Mouse (Mus musculus) forebrain, embryonic 11.5 days (tissue): ENCODE measurements around the gene Vipr1. TPM values are rescaled to one million over a fixed set of nuclear protein-coding genes. Genes with fewer than 3 reads are reported as not detected.

Experiments
- ATAC-seq: fragments of 200-750 bp; cut with Nextera tagmentation; replicated peaks from 2 replicates; pipeline ENCODE4 v1.8.0; 2017; ENCODE audit warnings: moderate TSS enrichment; ENCODE audit not compliant: low FRiP score
- DNase-seq: peaks from one replicate; pipeline ENCODE4 v3.0.0-alpha.2; 2017; ENCODE audit warnings: low spot score
- H3K27ac ChIP-seq: fragments of 300-500 bp; sonication (generic); 2 replicates; pipeline ENCODE4 v1.5.1; 2014; ENCODE audit warnings: low read depth, low read length
- H3K27me3 ChIP-seq: fragments of 300-500 bp; sonication (generic); 2 replicates; pipeline ENCODE4 v1.6.1; 2014; ENCODE audit warnings: mild to moderate bottlenecking, low read length, mixed read lengths; ENCODE audit not compliant: control insufficient read depth, insufficient read depth
- H3K36me3 ChIP-seq: fragments of 300-500 bp; sonication (generic); 2 replicates; pipeline ENCODE4 v1.6.1; 2014; ENCODE audit warnings: mild to moderate bottlenecking, low read length, moderate library complexity, mixed read lengths; ENCODE audit not compliant: control insufficient read depth, insufficient read depth
- H3K4me1 ChIP-seq: fragments of 300-500 bp; sonication (generic); replicated peaks from 2 replicates; pipeline ENCODE4 v1.6.1; 2014; ENCODE audit warnings: low read length, mixed read lengths; ENCODE audit not compliant: control insufficient read depth, insufficient read depth
- H3K4me2 ChIP-seq: fragments of 300-500 bp; sonication (generic); 2 replicates; pipeline ENCODE4 v1.6.1; 2014; ENCODE audit warnings: low read depth, mild to moderate bottlenecking, low read length, moderate library complexity, mixed read lengths; ENCODE audit not compliant: severe bottlenecking
- H3K4me3 ChIP-seq: fragments of 300-500 bp; sonication (generic); 2 replicates; pipeline ENCODE4 v1.5.1; 2014; ENCODE audit warnings: low read depth, low read length
- H3K9ac ChIP-seq: fragments of 300-500 bp; sonication (generic); 2 replicates; pipeline ENCODE4 v1.6.1; 2014; ENCODE audit warnings: low read length
- H3K9me3 ChIP-seq: fragments of 300-500 bp; sonication (generic); 2 replicates; pipeline ENCODE4 v1.6.1; 2016; ENCODE audit warnings: low read length, mixed read lengths; ENCODE audit not compliant: control insufficient read depth
- WGBS: fragments of 180-500 bp; shearing (Covaris S2); extraction: QIAGEN DNeasy Blood & Tissue Kit; methylation state at CpG from one replicate; pipeline ENCODE4 v1.1.7; 2014; 5-methylcytosine and 5-hydroxymethylcytosine counted together
- polyA plus RNA-seq: library from polyadenylated mRNA; unstranded; fragments of >200 nt; fragmentation: Nextera tagmentation; extraction: Ambion mirVana; gene quantifications from 2 replicates; pipeline ENCODE4 v1.2.1, GENCODE M21; 2014

The Vipr1 gene
- polyA plus RNA-seq, 1 experiment from 2014 or later, result 0.59 TPM

GRCm38 (mm10) chr9:121677069-121677468 lies 34.6 kb downstream of the Vipr1 start:
- Histone ChIP-seq H3K27ac (no peak overlapping the region), H3K4me1 (0 out of 2 replicates have a peak, but pooled peaks cover 2% of the 10 kb centered on the region), H3K9me3 (no peaks in the 10 kb centered on the region), H3K27me3 (no peaks in the 10 kb centered on the region), H3K36me3 (no peaks in the 10 kb centered on the region; the same call in 1 of the 2 replicates), H3K4me3 (no peak overlapping the region), H3K9ac (no peak overlapping the region), H3K4me2 (no peak overlapping the region)
- no peak for ATAC-seq
- 88% methylated on average over 4 of the region's 4 CpGs for WGBS
- no peak for DNase-seq

GRCm38 (mm10) chr9:121677476-121677875 lies 35.0 kb downstream of the Vipr1 start:
- 81% methylated on average over 8 of the region's 8 CpGs for WGBS
- ATAC-seq, result no peak
- DNase-seq, result no peak

GRCm38 (mm10) chr9:121679549-121679948 lies 37.0 kb downstream of the Vipr1 start:
- H3K27ac ChIP-seq, result no peak overlapping the region
- 0 out of 2 replicates have a peak, but pooled peaks cover 2% of the 10 kb centered on the region for H3K4me1 ChIP-seq
- ATAC-seq (peak; percentile 72), DNase-seq (peak; percentile 78)
- H3K4me3 ChIP-seq, result no peak overlapping the region
- WGBS, result 20% methylated on average over 6 of the region's 6 CpGs
- H3K4me2 ChIP-seq, result no peak overlapping the region
- H3K9ac ChIP-seq, result no peak overlapping the region
- peaks cover 3% of the 10 kb centered on the region; the same call in 1 of the 2 replicates for H3K36me3 ChIP-seq
- no peaks in the 10 kb centered on the region for H3K9me3 ChIP-seq
- no peaks in the 10 kb centered on the region for H3K27me3 ChIP-seq

More at GRCm38 (mm10) chr9:121677476-121677875, 35.0 kb downstream of the Vipr1 start:
- Histone ChIP-seq H3K4me2 (no peak overlapping the region), H3K4me1 (0 out of 2 replicates have a peak, but pooled peaks cover 2% of the 10 kb centered on the region), H3K36me3 (no peaks in the 10 kb centered on the region; the same call in 1 of the 2 replicates), H3K4me3 (no peak overlapping the region), H3K27ac (no peak overlapping the region), H3K27me3 (no peaks in the 10 kb centered on the region), H3K9ac (no peak overlapping the region), H3K9me3 (no peaks in the 10 kb centered on the region)

GRCm38 (mm10) chr9:121681191-121681590 lies 38.7 kb downstream of the Vipr1 start:
- H3K4me3 ChIP-seq, result no peak overlapping the region
- DNase-seq, result no peak

GRCm38 (mm10) chr9:121682037-121682680 lies 39.6 kb downstream of the Vipr1 start:
- no peak overlapping the region for H3K9ac ChIP-seq
- WGBS, result 74% methylated on average over 18 of the region's 18 CpGs
- ATAC-seq (no peak), DNase-seq (no peak)
- 0 out of 2 replicates have a peak, but pooled peaks cover 2% of the 10 kb centered on the region for H3K4me1 ChIP-seq
- no peak overlapping the region for H3K27ac ChIP-seq
- H3K36me3 ChIP-seq, result peaks cover 7% of the 10 kb centered on the region
- H3K4me2 ChIP-seq, result no peak overlapping the region
- H3K27me3 ChIP-seq, result no peaks in the 10 kb centered on the region
- no peak overlapping the region for H3K4me3 ChIP-seq
- no peaks in the 10 kb centered on the region for H3K9me3 ChIP-seq

More at GRCm38 (mm10) chr9:121681191-121681590, 38.7 kb downstream of the Vipr1 start:
- H3K4me1 ChIP-seq, result 0 out of 2 replicates have a peak, but pooled peaks cover 2% of the 10 kb centered on the region
- no peak overlapping the region for H3K4me2 ChIP-seq
- H3K36me3 ChIP-seq, result peaks cover 7% of the 10 kb centered on the region; the same call in 1 of the 2 replicates
- no peaks in the 10 kb centered on the region for H3K27me3 ChIP-seq
- H3K27ac ChIP-seq, result no peak overlapping the region
- H3K9ac ChIP-seq, result no peak overlapping the region
- no peaks in the 10 kb centered on the region for H3K9me3 ChIP-seq
- ATAC-seq, result no peak
- 85% methylated on average over 8 of the region's 8 CpGs for WGBS

- DNase-seq, result no peak
- Histone ChIP-seq H3K4me3 (no peak overlapping the region), H3K36me3 (peaks cover 11% of the 10 kb centered on the region), H3K9me3 (no peaks in the 10 kb centered on the region), H3K9ac (no peak overlapping the region), H3K27me3 (no peaks in the 10 kb centered on the region), H3K27ac (no peak overlapping the region), H3K4me2 (no peak overlapping the region), H3K4me1 (0 out of 2 replicates have a peak, but pooled peaks cover 1% of the 10 kb centered on the region)
- no peak for ATAC-seq
- 85% methylated on average over 7 of the region's 7 CpGs for WGBS
These were observed 42.2 kb downstream of the Vipr1 start for GRCm38 (mm10) chr9:121684702-121685101.

GRCm38 (mm10) chr9:121690200-121690651 lies 47.7 kb downstream of the Vipr1 start:
- H3K9ac ChIP-seq, result no peak overlapping the region
- no peak overlapping the region for H3K27ac ChIP-seq
- WGBS, result 80% methylated on average over 15 of the region's 15 CpGs
- peak; percentile 64 for ATAC-seq
- peaks cover 4% of the 10 kb centered on the region for H3K36me3 ChIP-seq
- H3K9me3 ChIP-seq, result no peaks in the 10 kb centered on the region
- no peak for DNase-seq
- H3K4me2 ChIP-seq, result no peak overlapping the region
- H3K4me1 ChIP-seq, result peaks cover 5% of the 10 kb centered on the region; the same call in 1 of the 2 replicates
- no peaks in the 10 kb centered on the region for H3K27me3 ChIP-seq
- no peak overlapping the region for H3K4me3 ChIP-seq

GRCm38 (mm10) chr9:121690734-121691133 lies 48.2 kb downstream of the Vipr1 start:
- H3K4me2 ChIP-seq, result no peak overlapping the region
- no peaks in the 10 kb centered on the region for H3K9me3 ChIP-seq
- DNase-seq, result no peak
- no peak overlapping the region for H3K27ac ChIP-seq
- no peak overlapping the region for H3K9ac ChIP-seq
- no peak for ATAC-seq
- H3K4me1 ChIP-seq, result peaks cover 5% of the 10 kb centered on the region; the same call in 1 of the 2 replicates
- H3K36me3 ChIP-seq, result peaks cover 4% of the 10 kb centered on the region
- no peak overlapping the region for H3K4me3 ChIP-seq
- no peaks in the 10 kb centered on the region for H3K27me3 ChIP-seq
- 91% methylated on average over 7 of the region's 7 CpGs for WGBS
